Mouse (Mus musculus) hindbrain, embryonic 14.5 days (tissue): ENCODE measurements at regions not wholly inside any gene's neighbourhood (a gene's known extent, or its start where the extent isn't known, plus 50 kb on each side); places are given as distances from the start of the nearest gene placed in this dataset.

Experiments used
- ATAC-seq: fragments of 200-750 bp; cut with Nextera tagmentation; 2 replicates; pipeline ENCODE4 v1.8.0; 2017; ENCODE audit warnings: moderate number of reproducible peaks, mild to moderate bottlenecking, moderate TSS enrichment, moderate library complexity; ENCODE audit not compliant: low FRiP score
- DNase-seq: peaks from one replicate; pipeline ENCODE4 v3.0.0-alpha.2; 2015; ENCODE audit warnings: low spot score
- H3K27ac ChIP-seq: fragments of 300-500 bp; sonication (generic); 2 replicates; pipeline ENCODE4 v1.5.1; 2014; ENCODE audit warnings: mild to moderate bottlenecking, moderate library complexity
- H3K27me3 ChIP-seq: fragments of 300-500 bp; sonication (generic); 2 replicates; pipeline ENCODE4 v1.6.1; 2014; ENCODE audit warnings: mild to moderate bottlenecking, low read length, mixed read lengths; ENCODE audit not compliant: control insufficient read depth, insufficient read depth
- H3K36me3 ChIP-seq: fragments of 300-500 bp; sonication (generic); replicated peaks from 2 replicates; pipeline ENCODE4 v1.6.1; 2014; ENCODE audit not compliant: control insufficient read depth, insufficient read depth
- H3K4me1 ChIP-seq: fragments of 300-500 bp; sonication (generic); replicated peaks from 2 replicates; pipeline ENCODE4 v1.6.1; 2014; ENCODE audit warnings: antibody characterized with exemption, low read length, mixed read lengths; ENCODE audit not compliant: control insufficient read depth, insufficient read depth
- H3K4me2 ChIP-seq: fragments of 300-500 bp; sonication (generic); replicated peaks from 2 replicates; pipeline ENCODE4 v1.6.1; 2014; ENCODE audit warnings: mild to moderate bottlenecking, moderate library complexity
- H3K4me3 ChIP-seq: fragments of 300-500 bp; sonication (generic); replicated peaks from 2 replicates; pipeline ENCODE4 v1.5.1; 2014; ENCODE audit warnings: mild to moderate bottlenecking, low read length
- H3K9ac ChIP-seq: fragments of 300-500 bp; sonication (generic); 2 replicates; pipeline ENCODE4 v1.6.1; 2014
- H3K9me3 ChIP-seq: fragments of 300-500 bp; sonication (generic); 2 replicates; pipeline ENCODE4 v1.6.1; 2016; ENCODE audit warnings: low read length; ENCODE audit not compliant: control insufficient read depth
- WGBS: fragments of 180-500 bp; shearing (Covaris S2); extraction: QIAGEN DNeasy Blood & Tissue Kit; methylation state at CpG from one replicate; pipeline ENCODE4 v1.1.7; 2014; 5-methylcytosine and 5-hydroxymethylcytosine counted together

DNA sequence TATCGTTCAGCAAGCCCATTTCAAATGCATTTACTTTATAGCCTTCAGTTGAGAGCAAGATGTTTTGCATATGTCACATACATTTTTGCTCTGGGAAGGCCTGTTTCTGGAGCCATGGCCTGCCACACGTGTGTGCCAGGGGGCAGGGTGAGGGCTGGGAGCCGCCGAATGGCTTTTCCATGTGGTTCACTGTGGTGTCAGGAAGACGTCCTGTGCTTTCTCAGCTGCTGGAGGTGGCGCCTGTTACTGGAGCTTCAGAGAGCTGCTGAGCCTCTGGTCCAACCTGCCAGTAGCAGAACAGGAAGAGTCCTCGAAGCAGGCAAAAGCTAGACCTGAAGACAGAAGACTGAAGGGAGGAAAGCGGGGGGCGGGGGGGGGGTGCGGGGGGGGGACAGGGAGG, 78.5 kb upstream of the Smim23 start:
- no peaks in the 10 kb centered on the region for H3K9me3 ChIP-seq
- DNase-seq: no peak
- WGBS: 67% methylated on average over 7 of the region's 10 CpGs
- H3K4me3 ChIP-seq: no peak overlapping the region
- no peak overlapping the region for H3K9ac ChIP-seq
- no peak for ATAC-seq
- no peaks in the 10 kb centered on the region for H3K4me1 ChIP-seq
- no peaks in the 10 kb centered on the region for H3K27me3 ChIP-seq
- no peak overlapping the region for H3K27ac ChIP-seq
- H3K4me2 ChIP-seq: no peak overlapping the region
- H3K36me3 ChIP-seq: no peaks in the 10 kb centered on the region

DNA sequence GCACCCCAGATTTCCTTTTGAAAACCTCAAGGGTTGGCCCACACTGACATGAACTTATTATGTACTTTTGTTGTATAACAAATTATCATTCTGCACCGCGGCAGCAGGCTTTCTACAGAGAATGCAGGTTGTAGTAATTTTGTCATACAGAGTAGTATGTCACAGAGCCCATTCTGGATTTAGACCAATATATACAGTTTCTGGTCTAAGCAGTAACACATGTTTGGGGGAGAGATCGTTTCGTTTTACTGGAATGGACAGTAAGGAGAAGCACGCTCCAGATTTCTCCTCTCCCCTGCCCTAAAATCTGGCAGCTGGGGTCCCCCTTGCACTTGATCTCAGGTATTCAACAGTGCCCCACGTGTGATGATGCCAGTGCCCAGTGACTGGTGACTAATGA, 76.0 kb upstream of the Smim23 start:
- WGBS: 93% methylated on average over 6 of the region's 6 CpGs
- Histone ChIP-seq H3K9me3 (no peaks in the 10 kb centered on the region), H3K27me3 (no peaks in the 10 kb centered on the region), H3K4me1 (no peaks in the 10 kb centered on the region), H3K9ac (no peak overlapping the region), H3K4me3 (no peak overlapping the region), H3K36me3 (no peaks in the 10 kb centered on the region), H3K27ac (no peak overlapping the region), H3K4me2 (no peak overlapping the region)
- no peak for ATAC-seq
- no peak for DNase-seq

DNA sequence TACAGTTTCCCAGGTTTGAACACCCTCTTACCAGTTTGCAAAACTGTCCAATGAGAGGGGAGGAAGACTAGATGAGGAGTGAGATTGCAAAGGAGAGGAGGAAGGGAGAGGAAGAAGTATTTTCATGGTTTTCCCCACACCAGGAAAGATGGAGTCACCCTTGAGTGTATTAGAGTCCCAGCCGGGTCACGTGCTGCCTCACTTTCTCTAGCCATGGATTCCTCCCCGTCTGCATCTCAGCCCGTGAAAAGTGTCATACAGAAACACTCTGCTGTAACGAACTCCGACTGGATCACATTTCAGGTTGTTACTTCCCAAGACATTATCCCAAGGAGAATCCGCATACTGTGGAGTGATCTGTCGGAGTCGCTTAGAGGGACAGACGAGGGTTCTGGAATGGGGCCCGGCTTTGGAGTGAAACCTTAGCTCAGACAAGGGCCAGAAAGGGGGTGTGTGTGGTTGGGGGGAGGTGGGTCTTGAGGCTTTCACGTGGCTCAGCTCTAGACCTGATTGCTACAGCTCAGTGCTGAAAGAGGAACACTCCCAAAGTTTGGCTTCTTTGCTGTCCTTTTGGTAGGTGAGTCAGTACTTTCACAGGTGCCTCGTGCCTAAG, 75.3 kb upstream of the Smim23 start:
- Histone ChIP-seq H3K27me3 (no peaks in the 10 kb centered on the region), H3K9ac (no peak overlapping the region), H3K36me3 (no peaks in the 10 kb centered on the region), H3K4me3 (no peak overlapping the region), H3K4me1 (no peaks in the 10 kb centered on the region), H3K9me3 (no peaks in the 10 kb centered on the region), H3K4me2 (no peak overlapping the region), H3K27ac (no peak overlapping the region)
- 76% methylated on average over 13 of the region's 13 CpGs for WGBS
- ATAC-seq (no peak), DNase-seq (no peak)

DNA sequence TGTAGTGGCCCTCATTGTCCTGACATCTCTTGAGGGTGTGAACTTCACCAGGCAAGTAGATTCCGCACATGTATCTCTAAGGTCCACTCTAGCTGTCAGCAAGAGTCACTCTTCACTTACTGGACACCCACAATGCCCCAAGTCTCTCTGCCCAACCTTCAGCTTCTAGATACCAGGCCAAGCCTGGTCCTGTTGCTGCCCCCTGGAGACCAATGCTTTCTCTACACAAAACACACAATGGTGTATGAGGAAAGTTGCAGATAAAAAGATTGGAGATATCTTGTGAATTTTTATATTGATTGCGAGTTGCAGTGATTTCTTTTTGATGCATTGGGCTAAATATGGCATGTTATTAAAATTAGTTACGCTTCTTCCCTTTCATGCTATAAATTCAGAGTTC, 71.0 kb upstream of the Smim23 start:
- Histone ChIP-seq H3K9me3 (no peaks in the 10 kb centered on the region), H3K4me3 (no peak overlapping the region), H3K4me2 (no peak overlapping the region), H3K36me3 (no peaks in the 10 kb centered on the region), H3K27me3 (no peaks in the 10 kb centered on the region), H3K9ac (no peak overlapping the region), H3K4me1 (no peaks in the 10 kb centered on the region), H3K27ac (no peak overlapping the region)
- 83% methylated on average over 3 of the region's 3 CpGs for WGBS
- no peak for DNase-seq
- no peak for ATAC-seq

DNA sequence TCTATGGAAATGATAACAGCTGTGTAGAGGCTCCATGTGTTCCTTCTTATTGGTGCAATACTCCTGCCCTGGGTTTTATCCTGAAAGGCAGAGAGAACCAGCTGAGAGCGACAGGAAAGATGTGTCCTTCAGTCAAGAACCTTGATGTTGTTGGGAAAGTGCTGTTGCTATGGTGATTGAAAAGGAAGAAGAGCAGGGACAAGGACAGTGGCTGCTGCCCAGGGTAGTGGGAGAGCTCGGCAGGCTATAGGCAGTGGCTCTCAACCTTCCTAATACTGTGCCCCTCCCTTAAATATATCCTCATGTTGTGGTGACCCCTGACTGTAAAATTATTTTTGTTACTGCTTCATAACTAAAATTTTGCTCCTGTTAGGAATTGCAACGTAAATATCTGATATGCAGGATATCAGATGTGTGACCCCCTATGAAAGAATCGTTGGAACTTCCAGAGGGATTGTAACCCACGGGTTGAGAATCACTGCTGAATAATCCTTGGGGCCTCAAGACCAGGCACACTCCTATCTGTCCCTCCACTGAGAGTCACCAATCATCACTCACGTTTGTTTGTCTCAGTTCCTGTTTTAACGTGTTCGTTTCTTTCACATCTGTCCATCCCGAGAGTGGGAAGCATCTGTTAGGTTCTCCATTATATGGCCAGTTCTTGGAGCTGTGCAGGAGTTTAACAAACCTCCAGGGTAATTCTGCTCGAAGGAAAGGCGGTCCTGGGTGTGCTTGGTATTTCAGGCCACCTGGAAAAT, 68.9 kb upstream of the Smim23 start:
- H3K36me3 ChIP-seq: no peaks in the 10 kb centered on the region
- no peak overlapping the region for H3K4me2 ChIP-seq
- no peak overlapping the region for H3K9ac ChIP-seq
- H3K4me1 ChIP-seq: no peaks in the 10 kb centered on the region
- WGBS: 70% methylated on average over 11 of the region's 11 CpGs
- no peaks in the 10 kb centered on the region for H3K9me3 ChIP-seq
- no peak overlapping the region for H3K4me3 ChIP-seq
- DNase-seq (no peak), ATAC-seq (no peak)
- H3K27ac ChIP-seq: no peak overlapping the region
- no peaks in the 10 kb centered on the region for H3K27me3 ChIP-seq

DNA sequence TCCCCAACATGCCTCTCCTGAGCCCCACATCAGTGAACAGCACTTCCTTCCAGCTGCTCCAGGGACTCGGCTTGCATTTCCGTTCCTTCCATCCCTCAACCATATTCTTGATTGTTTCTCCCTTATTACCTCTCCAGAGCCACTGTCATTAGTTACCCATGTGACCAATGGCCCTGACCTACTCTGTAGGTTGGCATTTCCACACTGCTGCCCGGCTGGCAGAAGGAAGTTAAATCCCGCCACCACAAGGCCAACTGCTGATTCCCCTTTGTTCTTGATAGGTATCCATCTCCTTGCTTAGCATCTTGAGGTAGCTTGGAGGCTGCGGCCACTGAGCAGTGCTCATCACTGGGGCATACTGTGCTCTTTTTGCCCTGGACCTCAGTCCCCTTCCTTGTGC, 68.1 kb upstream of the Smim23 start:
- WGBS: 90% methylated on average over 5 of the region's 5 CpGs
- Histone ChIP-seq H3K9me3 (no peaks in the 10 kb centered on the region), H3K4me2 (no peak overlapping the region), H3K4me3 (no peak overlapping the region), H3K4me1 (no peaks in the 10 kb centered on the region), H3K27me3 (no peaks in the 10 kb centered on the region), H3K27ac (no peak overlapping the region), H3K36me3 (no peaks in the 10 kb centered on the region), H3K9ac (no peak overlapping the region)
- no peak for DNase-seq
- ATAC-seq: no peak

DNA sequence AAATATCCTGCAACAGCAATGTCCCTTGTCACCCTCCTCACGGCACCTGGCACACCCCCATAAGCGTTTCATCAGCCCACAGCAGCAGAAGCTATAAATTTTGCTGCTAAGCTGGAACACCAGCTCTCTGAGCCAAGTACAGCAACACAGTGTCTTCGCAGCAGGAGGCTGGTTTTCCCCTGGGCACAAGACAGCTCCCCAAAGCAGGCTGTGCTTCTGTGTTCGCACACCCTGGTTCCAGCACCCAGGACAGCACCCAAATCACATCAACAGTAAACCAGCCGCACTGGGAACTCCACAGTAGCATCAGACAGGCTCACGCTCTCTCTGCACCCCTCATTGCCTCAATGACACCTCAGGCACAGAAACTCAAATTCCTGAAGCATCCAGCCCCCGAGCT, 64.8 kb upstream of the Smim23 start:
- H3K27me3 ChIP-seq: no peaks in the 10 kb centered on the region
- ATAC-seq (no peak), DNase-seq (no peak)
- H3K4me1 ChIP-seq: no peaks in the 10 kb centered on the region
- no peak overlapping the region for H3K4me3 ChIP-seq
- no peaks in the 10 kb centered on the region for H3K9me3 ChIP-seq
- H3K36me3 ChIP-seq: no peaks in the 10 kb centered on the region
- WGBS: 41% methylated on average over 7 of the region's 7 CpGs
- H3K27ac ChIP-seq: no peak overlapping the region
- H3K4me2 ChIP-seq: no peak overlapping the region
- H3K9ac ChIP-seq: no peak overlapping the region

DNA sequence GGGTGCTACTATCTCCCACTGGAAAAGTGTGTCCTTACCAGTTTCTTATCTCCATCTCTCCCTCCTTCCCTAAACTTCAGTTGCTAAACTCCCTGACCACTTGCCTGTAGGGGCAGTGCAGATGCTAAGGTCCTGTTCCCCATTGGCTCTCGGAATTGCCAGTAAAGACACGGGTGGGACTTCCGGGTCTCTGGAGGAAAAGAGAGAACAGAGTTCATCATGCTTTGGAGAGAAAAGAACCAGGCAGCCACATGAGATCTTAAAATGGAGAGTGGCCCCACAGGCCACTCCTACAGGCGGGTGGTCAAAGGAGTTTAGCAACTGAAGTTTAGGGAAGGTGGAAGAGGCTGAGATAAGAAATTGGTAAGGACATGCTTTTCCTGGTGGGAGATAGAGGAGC, 60.3 kb upstream of the Smim23 start:
- H3K4me2 ChIP-seq: no peak overlapping the region
- no peaks in the 10 kb centered on the region for H3K9me3 ChIP-seq
- no peak overlapping the region for H3K4me3 ChIP-seq
- H3K27ac ChIP-seq: no peak overlapping the region
- H3K4me1 ChIP-seq: no peaks in the 10 kb centered on the region
- H3K27me3 ChIP-seq: no peaks in the 10 kb centered on the region
- WGBS: 81% methylated on average over 4 of the region's 4 CpGs
- DNase-seq (no peak), ATAC-seq (no peak)
- H3K36me3 ChIP-seq: no peaks in the 10 kb centered on the region
- H3K9ac ChIP-seq: no peak overlapping the region

DNA sequence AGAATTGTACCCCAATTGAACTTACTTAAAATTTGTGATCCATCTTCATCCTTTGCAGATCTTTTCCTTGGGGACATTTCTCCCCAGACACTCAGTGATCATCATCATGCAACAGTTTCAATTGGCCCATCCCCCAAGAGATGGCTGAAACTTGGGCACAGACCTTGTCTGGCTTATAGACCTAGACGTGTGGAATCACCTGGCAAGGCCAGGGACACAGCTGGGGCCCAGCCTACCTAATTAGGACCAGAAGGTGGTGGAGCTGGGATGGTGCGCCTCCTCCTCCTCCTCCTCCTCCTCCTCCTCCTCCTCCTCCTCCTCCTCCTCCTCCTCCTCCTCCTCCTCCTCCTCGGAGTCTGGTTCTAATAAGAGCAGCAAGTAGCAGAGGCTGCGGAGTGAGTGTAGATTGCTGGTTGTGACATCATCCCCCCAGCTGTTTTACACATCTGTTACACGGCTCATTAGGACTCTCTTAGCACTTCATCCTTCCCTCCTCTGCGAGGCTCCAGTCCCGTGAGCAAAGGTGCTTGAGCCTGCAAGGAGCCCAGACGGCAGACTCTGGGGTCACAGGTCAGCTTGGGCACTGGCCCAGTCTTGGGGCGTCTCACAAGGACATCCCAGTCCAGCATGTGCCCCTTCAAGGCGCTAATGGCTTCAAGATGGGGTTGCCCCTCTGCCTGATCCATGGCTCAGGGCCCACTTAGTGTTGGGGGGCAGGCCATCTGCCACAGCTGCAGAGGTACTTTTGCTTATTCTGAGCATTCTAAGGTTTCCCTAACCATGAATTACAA, 58.9 kb upstream of the Smim23 start:
- Histone ChIP-seq H3K4me3 (no peak overlapping the region), H3K9me3 (peaks cover 6% of the 10 kb centered on the region; the same call in 1 of the 2 replicates), H3K9ac (no peak overlapping the region), H3K4me2 (no peak overlapping the region), H3K27me3 (no peaks in the 10 kb centered on the region), H3K36me3 (no peaks in the 10 kb centered on the region), H3K27ac (no peak overlapping the region), H3K4me1 (no peaks in the 10 kb centered on the region)
- no peak for ATAC-seq
- DNase-seq: no peak
- 71% methylated on average over 7 of the region's 10 CpGs for WGBS
